Mouse (Mus musculus): ENCODE results near the gene Gm12845.

- no peak for TF ChIP-seq TAL1 (IDR thresholded peaks at IDR 0.05; ENCODE audit: low read length)
- no peak for TF ChIP-seq GATA1 (IDR thresholded peaks at IDR 0.05; ENCODE audit: low read length)
Measured at GRCm38 (mm10) chr4:117708780-117709550, 15.2 kb upstream of the Gm12845 start.

Measured in erythroblast, embryonic 14.5 days (primary cell).